Mouse (Mus musculus): ENCODE results near the gene Kcna6. TPM values are rescaled to one million over a fixed set of nuclear protein-coding genes. Genes with fewer than 3 reads are reported as not detected.

The Kcna6 gene
- total RNA-seq, 1 experiment from 2014 or later, result not detected

Other genes with a start within 250 kb of the Kcna6 start
- not detected in 2 replicates for gene Kcna5, start 205.3 kb downstream of the Kcna6 start, total RNA-seq (2017)
- gene Kcna1, start 94.3 kb downstream of the Kcna6 start, total RNA-seq (2017), result not detected in 2 replicates
- 93.8 and 106 TPM in 2 replicates for gene Ndufa9, start 108.5 kb upstream of the Kcna6 start, total RNA-seq (2017)
- gene Akap3, start 112.4 kb upstream of the Kcna6 start, total RNA-seq (2017), result not detected in 2 replicates
- gene Dyrk4, start 181.2 kb upstream of the Kcna6 start, total RNA-seq (2017), result 2.6 TPM in 1 of 2 replicates, not detected in the other
- gene Rad51ap1, start 198.9 kb upstream of the Kcna6 start, total RNA-seq (2017), result 112 and 143 TPM in 2 replicates
- gene D6Wsu163e, start 199.3 kb upstream of the Kcna6 start, total RNA-seq (2017), result 26.1 and 53.5 TPM in 2 replicates